Mouse (Mus musculus) hindbrain, embryonic 13.5 days (tissue): ENCODE data around the gene Traf3ip1. TPM values are rescaled to one million over a fixed set of nuclear protein-coding genes. Genes with fewer than 3 reads are reported as not detected.

Source experiments
- ATAC-seq: fragments of 200-750 bp; cut with Nextera tagmentation; 2 replicates; pipeline ENCODE4 v1.8.0; 2017; ENCODE audit warnings: moderate TSS enrichment; ENCODE audit not compliant: low FRiP score
- H3K27ac ChIP-seq: fragments of 300-500 bp; sonication (generic); 2 replicates; pipeline ENCODE4 v1.5.1; 2015; ENCODE audit warnings: inconsistent platforms, mild to moderate bottlenecking, moderate library complexity
- H3K27me3 ChIP-seq: fragments of 300-500 bp; sonication (generic); 2 replicates; pipeline ENCODE4 v1.6.1; 2015; ENCODE audit warnings: mild to moderate bottlenecking, inconsistent platforms
- H3K36me3 ChIP-seq: fragments of 300-500 bp; sonication (generic); 2 replicates; pipeline ENCODE4 v1.6.1; 2015; ENCODE audit warnings: mild to moderate bottlenecking, inconsistent platforms
- H3K4me1 ChIP-seq: fragments of 300-500 bp; sonication (generic); replicated peaks from 2 replicates; pipeline ENCODE4 v1.6.1; 2015; ENCODE audit warnings: inconsistent platforms
- H3K4me2 ChIP-seq: fragments of 300-500 bp; sonication (generic); 2 replicates; pipeline ENCODE4 v1.6.1; 2015; ENCODE audit warnings: inconsistent platforms, mild to moderate bottlenecking, moderate library complexity
- H3K4me3 ChIP-seq: fragments of 300-500 bp; sonication (generic); 2 replicates; pipeline ENCODE4 v1.5.1; 2015; ENCODE audit warnings: mild to moderate bottlenecking, inconsistent platforms
- H3K9ac ChIP-seq: fragments of 300-500 bp; sonication (generic); 2 replicates; pipeline ENCODE4 v1.6.1; 2015; ENCODE audit warnings: mild to moderate bottlenecking, inconsistent platforms
- H3K9me3 ChIP-seq: fragments of 300-500 bp; sonication (generic); 2 replicates; pipeline ENCODE4 v1.6.1; 2016; ENCODE audit warnings: inconsistent platforms
- WGBS: fragments of 180-500 bp; shearing (Covaris S2); methylation state at CpG from one replicate; pipeline ENCODE4 v1.1.7; 2015; 5-methylcytosine and 5-hydroxymethylcytosine counted together
- polyA plus RNA-seq: library from polyadenylated mRNA; unstranded; fragments of >200 nt; fragmentation: Nextera tagmentation; extraction: Ambion mirVana; gene quantifications from 2 replicates; pipeline ENCODE4 v1.2.1, GENCODE M21; 2015

The Traf3ip1 gene
- polyA plus RNA-seq, 1 experiment from 2014 or later = 10.6 TPM

- peak overlapping the region; percentile 60 for H3K27ac ChIP-seq
- H3K36me3 ChIP-seq = no peaks in the 10 kb centered on the region
- H3K4me1 ChIP-seq = peaks cover 65% of the 10 kb centered on the region
- no peak for ATAC-seq
- H3K4me3 ChIP-seq = no peak overlapping the region
- WGBS = 22% methylated on average over 11 of the region's 11 CpGs
- peak overlapping the region; percentile 39; the same call in 1 of the 2 replicates for H3K9ac ChIP-seq
- H3K9me3 ChIP-seq = no peaks in the 10 kb centered on the region
- peak overlapping the region; percentile 27 for H3K4me2 ChIP-seq
- H3K27me3 ChIP-seq = 0 out of 2 replicates have a peak, but pooled peaks cover 4% of the 10 kb centered on the region
Measured at GRCm38 (mm10) chr1:91456301-91456801, 38.1 kb upstream of the Traf3ip1 start.

GRCm38 (mm10) chr1:91457116-91457515 lies 37.3 kb upstream of the Traf3ip1 start:
- 89% methylated on average over 4 of the region's 4 CpGs for WGBS
- Histone ChIP-seq H3K4me2 (peak overlapping the region; percentile 80; the same call in 1 of the 2 replicates), H3K27me3 (0 out of 2 replicates have a peak, but pooled peaks cover 4% of the 10 kb centered on the region), H3K27ac (no peak overlapping the region), H3K9ac (no peak overlapping the region), H3K36me3 (no peaks in the 10 kb centered on the region), H3K4me1 (peaks cover 60% of the 10 kb centered on the region), H3K4me3 (no peak overlapping the region), H3K9me3 (no peaks in the 10 kb centered on the region)
- no peak for ATAC-seq

- ATAC-seq = no peak
- H3K27ac ChIP-seq = peak overlapping the region; percentile 49
- H3K4me3 ChIP-seq = peak overlapping the region; percentile 76
- 61% methylated on average over 5 of the region's 5 CpGs for WGBS
- H3K4me2 ChIP-seq = peak overlapping the region; percentile 80
- H3K9me3 ChIP-seq = no peaks in the 10 kb centered on the region
- H3K36me3 ChIP-seq = no peaks in the 10 kb centered on the region
- H3K4me1 ChIP-seq = peaks cover 59% of the 10 kb centered on the region
- peak overlapping the region; percentile 81 for H3K9ac ChIP-seq
- H3K27me3 ChIP-seq = 0 out of 2 replicates have a peak, but pooled peaks cover 4% of the 10 kb centered on the region
Measured at GRCm38 (mm10) chr1:91457698-91458097, 36.7 kb upstream of the Traf3ip1 start.

GRCm38 (mm10) chr1:91458223-91458861 lies 36.1 kb upstream of the Traf3ip1 start:
- H3K4me3 ChIP-seq = peak overlapping the region; percentile 76
- no peaks in the 10 kb centered on the region for H3K36me3 ChIP-seq
- no peaks in the 10 kb centered on the region for H3K9me3 ChIP-seq
- H3K4me1 ChIP-seq = peaks cover 59% of the 10 kb centered on the region
- peak overlapping the region; percentile 81 for H3K9ac ChIP-seq
- peak; percentile 21 for ATAC-seq
- 0 out of 2 replicates have a peak, but pooled peaks cover 4% of the 10 kb centered on the region for H3K27me3 ChIP-seq
- peak overlapping the region; percentile 80 for H3K4me2 ChIP-seq
- WGBS = 22% methylated on average over 8 of the region's 8 CpGs
- peak overlapping the region; percentile 82 for H3K27ac ChIP-seq

- H3K4me3 ChIP-seq = peak within 1 kb of the TSS; percentile 76
- peak; percentile 97 for ATAC-seq
- peak within 1 kb of the TSS; percentile 80 for H3K4me2 ChIP-seq
- H3K4me1 ChIP-seq = peaks cover 56% of the 10 kb centered on the region
- H3K27me3 ChIP-seq = 0 out of 2 replicates have a peak, but pooled peaks cover 4% of the 10 kb centered on the region
- peak within 1 kb of the TSS; percentile 82 for H3K27ac ChIP-seq
- H3K9ac ChIP-seq = peak within 1 kb of the TSS; percentile 81
- WGBS = under 1% methylated on average over 91 of the region's 91 CpGs
- no peaks in the 10 kb centered on the region for H3K36me3 ChIP-seq
- H3K9me3 ChIP-seq = no peaks in the 10 kb centered on the region
Measured at GRCm38 (mm10) chr1:91459059-91459809, 35.2 kb upstream of the Traf3ip1 start, which contains the start of gene Per2. Per2 (minus strand) TSS chr1:91459324.

GRCm38 (mm10) chr1:91460069-91460468 lies 34.4 kb upstream of the Traf3ip1 start:
- Histone ChIP-seq H3K4me1 (peaks cover 48% of the 10 kb centered on the region), H3K9me3 (no peaks in the 10 kb centered on the region), H3K9ac (peak overlapping the region; percentile 67; the same call in 1 of the 2 replicates), H3K27me3 (0 out of 2 replicates have a peak, but pooled peaks cover 4% of the 10 kb centered on the region), H3K36me3 (no peaks in the 10 kb centered on the region), H3K4me2 (peak overlapping the region; percentile 80), H3K27ac (peak overlapping the region; percentile 82), H3K4me3 (peak overlapping the region; percentile 76)
- no peak for ATAC-seq
- 43% methylated on average over 7 of the region's 7 CpGs for WGBS

GRCm38 (mm10) chr1:91460564-91460963 lies 33.9 kb upstream of the Traf3ip1 start:
- no peak for ATAC-seq
- Histone ChIP-seq H3K27me3 (0 out of 2 replicates have a peak, but pooled peaks cover 4% of the 10 kb centered on the region), H3K9me3 (no peaks in the 10 kb centered on the region), H3K4me2 (peak overlapping the region; percentile 80; the same call in 1 of the 2 replicates), H3K36me3 (no peaks in the 10 kb centered on the region), H3K4me3 (no peak overlapping the region), H3K9ac (no peak overlapping the region), H3K27ac (no peak overlapping the region), H3K4me1 (peaks cover 43% of the 10 kb centered on the region)
- WGBS = 36% methylated on average over 4 of the region's 4 CpGs

- no peaks in the 10 kb centered on the region for H3K9me3 ChIP-seq
- no peak overlapping the region for H3K27ac ChIP-seq
- H3K4me1 ChIP-seq = peaks cover 14% of the 10 kb centered on the region
- 0 out of 2 replicates have a peak, but pooled peaks cover 4% of the 10 kb centered on the region for H3K27me3 ChIP-seq
- no peak overlapping the region for H3K4me2 ChIP-seq
- H3K4me3 ChIP-seq = no peak overlapping the region
- 94% methylated on average over 13 of the region's 13 CpGs for WGBS
- no peak for ATAC-seq
- no peaks in the 10 kb centered on the region for H3K36me3 ChIP-seq
- H3K9ac ChIP-seq = no peak overlapping the region
Measured at GRCm38 (mm10) chr1:91463336-91463995, 31.0 kb upstream of the Traf3ip1 start.

- no peaks in the 10 kb centered on the region for H3K9me3 ChIP-seq
- no peak overlapping the region for H3K27ac ChIP-seq
- H3K9ac ChIP-seq = no peak overlapping the region
- peaks cover 10% of the 10 kb centered on the region for H3K4me1 ChIP-seq
- H3K36me3 ChIP-seq = no peaks in the 10 kb centered on the region
- ATAC-seq = no peak
- 0 out of 2 replicates have a peak, but pooled peaks cover 4% of the 10 kb centered on the region for H3K27me3 ChIP-seq
- no peak overlapping the region for H3K4me3 ChIP-seq
- H3K4me2 ChIP-seq = no peak overlapping the region
- WGBS = 58% methylated on average over 5 of the region's 5 CpGs
Measured at GRCm38 (mm10) chr1:91464436-91464835, 30.0 kb upstream of the Traf3ip1 start.

- no peaks in the 10 kb centered on the region for H3K9me3 ChIP-seq
- H3K4me1 ChIP-seq = peaks cover 3% of the 10 kb centered on the region
- H3K36me3 ChIP-seq = no peaks in the 10 kb centered on the region
- H3K27me3 ChIP-seq = 0 out of 2 replicates have a peak, but pooled peaks cover 4% of the 10 kb centered on the region
- no peak overlapping the region for H3K4me3 ChIP-seq
- no peak for ATAC-seq
- no peak overlapping the region for H3K9ac ChIP-seq
- H3K27ac ChIP-seq = no peak overlapping the region
- WGBS = 12% methylated on average over 1 of the region's 1 CpGs
- H3K4me2 ChIP-seq = no peak overlapping the region
Measured at GRCm38 (mm10) chr1:91465244-91465643, 29.2 kb upstream of the Traf3ip1 start.

GRCm38 (mm10) chr1:91466186-91466585 lies 28.3 kb upstream of the Traf3ip1 start:
- 96% methylated on average over 6 of the region's 6 CpGs for WGBS
- ATAC-seq = no peak

More at GRCm38 (mm10) chr1:91466186-91466585, 28.3 kb upstream of the Traf3ip1 start:
- Histone ChIP-seq H3K9ac (no peak overlapping the region), H3K4me2 (no peak overlapping the region), H3K4me1 (no peaks in the 10 kb centered on the region), H3K27me3 (no peaks in the 10 kb centered on the region), H3K36me3 (no peaks in the 10 kb centered on the region), H3K27ac (no peak overlapping the region), H3K9me3 (no peaks in the 10 kb centered on the region), H3K4me3 (no peak overlapping the region)
